Mouse (Mus musculus) brain, embryonic 14.5 days (tissue): ENCODE measurements around the gene Stk11. TPM values are rescaled to one million over a fixed set of nuclear protein-coding genes. Genes with fewer than 3 reads are reported as not detected.

Experiments used
- DNase-seq: peaks from one replicate; pipeline ENCODE4 v3.0.0-alpha.2; 2011; ENCODE audit warnings: low read depth
- CTCF ChIP-seq: fragments of 200-500 bp; IDR thresholded peaks from 2 replicates; pipeline ENCODE4 v1.5.1; 2012; ENCODE audit warnings: inconsistent platforms, mild to moderate bottlenecking, moderate library complexity, borderline replicate concordance; ENCODE audit not compliant: insufficient read depth, insufficient read length; ENCODE audit errors: extremely low read depth
- POLR2A ChIP-seq: fragments of 200-500 bp; IDR thresholded peaks from 2 replicates; pipeline ENCODE4 v1.6.1; 2012; ENCODE audit warnings: mild to moderate bottlenecking, inconsistent platforms, borderline replicate concordance; ENCODE audit not compliant: poor library complexity, insufficient read depth, insufficient read length, severe bottlenecking; ENCODE audit errors: extremely low read depth
- polyA plus RNA-seq: library from polyadenylated mRNA; depleted of rRNA; stranded (reverse); fragments of >200 nt; gene quantifications from 2 replicates; pipeline ENCODE4 v1.2.3, GENCODE M21; 2012

Gene Stk11
- polyA plus RNA-seq, 1 experiment: 112 TPM

GRCm38 (mm10) chr10:80150226-80151210 is 34.9 kb downstream of the Stk11 start:
- DNase-seq: peak; percentile 91
- TF ChIP-seq POLR2A: peak; percentile 17; the same call in 1 of the 2 replicates
- TF ChIP-seq CTCF: no peak

DNA sequence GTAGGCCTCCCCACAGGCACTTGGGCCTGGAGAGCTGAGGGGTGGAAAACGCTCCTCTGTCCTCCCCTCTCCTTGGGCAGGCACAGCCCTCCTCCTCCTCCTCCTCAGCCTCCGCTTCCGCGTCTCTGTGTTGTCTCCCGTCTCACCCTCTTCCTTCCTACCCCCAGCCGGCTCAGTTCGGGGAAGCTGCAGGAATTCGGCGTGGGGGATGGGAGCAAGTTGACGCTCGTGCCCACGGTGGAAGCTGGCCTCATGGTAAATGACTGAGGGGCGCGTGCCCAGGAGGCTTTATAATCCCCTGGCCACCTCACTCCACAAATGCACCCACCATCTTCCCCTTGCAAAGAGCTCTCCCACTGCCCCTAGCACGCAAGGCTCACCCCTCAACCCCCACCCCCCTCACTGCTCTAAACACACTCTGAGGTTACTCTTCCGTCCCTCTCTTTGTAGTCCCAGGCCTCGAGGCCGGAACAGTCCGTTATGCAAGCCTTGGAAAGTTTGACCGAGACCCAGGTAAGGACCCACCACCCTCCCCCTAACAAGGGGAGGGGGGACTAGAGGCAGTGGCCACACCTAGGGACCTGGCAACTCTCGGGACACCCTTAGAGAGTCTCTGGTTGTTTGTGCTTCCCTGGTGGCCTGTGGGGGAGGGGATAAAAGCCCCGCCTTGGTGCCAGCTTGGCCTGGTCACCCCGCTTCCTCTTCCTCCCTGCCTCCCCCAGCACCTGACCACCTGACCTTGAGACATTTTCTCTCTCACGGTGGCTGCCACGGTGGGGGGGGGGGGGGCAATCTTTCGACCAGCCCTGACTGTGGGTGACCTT is 35.8 kb downstream of the Stk11 start:
- TF ChIP-seq CTCF: no peak
- TF ChIP-seq POLR2A: no peak
- DNase-seq: peak; percentile 71

DNA sequence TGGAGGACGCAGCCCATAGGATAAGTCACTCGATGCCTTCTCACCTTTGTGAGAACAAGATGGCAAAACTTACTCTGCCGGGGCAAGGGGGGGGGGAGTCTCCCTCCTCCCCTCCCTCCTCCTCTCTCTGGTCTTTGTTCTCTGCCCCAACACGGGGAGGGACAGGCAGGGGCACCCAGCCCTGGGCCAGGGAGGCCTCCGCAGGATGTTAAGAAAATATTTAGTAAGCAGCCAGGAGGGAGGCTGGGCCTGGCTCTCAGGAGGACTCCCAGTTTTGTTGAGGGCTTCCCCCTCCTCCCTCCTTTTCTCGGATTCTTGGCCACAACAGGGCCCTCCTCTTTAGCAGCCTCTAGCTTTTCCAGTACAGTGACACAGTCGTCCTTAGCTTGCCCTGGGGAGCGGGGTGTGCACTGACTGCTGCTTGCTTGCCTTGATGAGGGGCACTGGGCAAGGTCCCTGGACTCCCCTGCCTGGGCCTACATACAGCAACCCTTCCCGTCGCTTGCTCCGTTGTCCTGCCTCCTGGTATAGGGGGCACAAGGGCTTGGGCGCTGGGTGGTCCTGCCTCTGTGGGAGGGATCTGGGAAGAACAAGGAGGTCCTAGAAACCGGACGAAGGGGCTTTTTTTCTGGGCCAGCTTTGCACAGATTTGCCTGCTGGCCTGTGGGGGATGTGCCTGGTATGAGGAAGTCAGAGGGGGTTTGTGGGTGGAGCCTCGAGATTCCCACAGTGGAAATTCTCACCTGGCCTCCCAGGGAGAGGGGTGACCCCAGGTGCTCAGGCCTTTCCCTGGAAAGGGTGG is 36.7 kb downstream of the Stk11 start:
- peak; percentile 71 for DNase-seq
- no peak for TF ChIP-seq POLR2A
- TF ChIP-seq CTCF: no peak

GRCm38 (mm10) chr10:80152873-80153260 is 37.3 kb downstream of the Stk11 start:
- DNase-seq: no peak
- no peak for TF ChIP-seq POLR2A
- no peak for TF ChIP-seq CTCF

GRCm38 (mm10) chr10:80153713-80154112 is 38.1 kb downstream of the Stk11 start:
- no peak for DNase-seq
- TF ChIP-seq POLR2A (no peak), CTCF (no peak)

DNA sequence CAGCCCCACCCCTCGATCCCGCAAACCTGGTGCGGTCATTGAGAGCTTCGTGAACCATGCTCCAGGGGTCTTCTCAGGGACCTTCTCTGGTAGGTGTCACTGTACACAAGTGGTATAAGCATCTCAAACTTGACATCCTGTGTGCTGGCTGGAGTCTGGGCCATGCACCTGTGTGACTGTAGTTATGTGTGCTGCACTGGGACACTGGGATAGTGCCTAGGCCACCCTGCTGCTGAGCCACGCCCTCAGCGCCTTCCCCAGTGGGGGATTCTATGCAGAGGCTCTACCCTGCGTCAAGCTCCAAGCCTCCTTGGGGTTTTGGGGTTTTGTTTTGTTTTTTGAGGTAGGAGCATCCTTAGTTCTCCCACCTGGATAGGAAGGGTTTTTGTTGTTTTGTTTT is 38.8 kb downstream of the Stk11 start:
- TF ChIP-seq POLR2A (no peak), CTCF (no peak)
- no peak for DNase-seq

DNA sequence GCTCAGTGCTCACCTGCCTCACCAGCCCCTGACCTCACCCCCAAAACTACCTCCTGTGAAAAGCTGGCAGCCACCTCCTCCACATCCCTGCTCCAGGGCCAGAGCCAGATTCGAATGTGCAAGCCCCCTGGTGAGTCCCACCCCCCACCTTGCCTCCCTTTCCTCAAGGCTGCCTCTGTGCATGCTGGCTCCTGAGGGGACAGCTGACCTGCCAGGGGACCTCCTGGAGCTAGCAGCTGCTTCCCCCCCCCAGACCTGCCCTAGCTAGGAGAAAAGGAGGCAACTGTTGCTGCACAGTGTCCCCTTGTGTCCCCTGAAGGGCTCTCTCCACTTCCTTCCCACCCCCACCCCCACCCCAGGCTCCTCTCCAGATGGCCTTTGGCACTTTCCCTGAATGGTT is 39.7 kb downstream of the Stk11 start:
- no peak for DNase-seq
- no peak for TF ChIP-seq CTCF
- TF ChIP-seq POLR2A: no peak

- TF ChIP-seq CTCF (no peak), POLR2A (no peak)
- DNase-seq: no peak
Measured at GRCm38 (mm10) chr10:80156002-80156751, 40.6 kb downstream of the Stk11 start.

DNA sequence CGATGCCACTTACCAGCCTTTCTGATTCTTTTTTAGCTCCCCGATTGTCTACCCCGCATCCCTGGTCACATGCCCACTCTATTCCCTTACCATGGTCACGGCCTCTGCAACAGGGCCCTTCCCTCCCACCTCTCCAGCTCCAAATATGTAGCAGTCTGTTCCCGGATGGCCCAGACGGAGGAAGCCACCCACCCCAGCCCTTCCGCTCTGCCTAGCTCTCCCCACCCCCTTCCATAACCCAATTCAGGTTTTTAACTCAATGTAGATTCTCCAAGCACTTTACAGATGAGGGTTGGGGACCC is 41.1 kb downstream of the Stk11 start:
- no peak for DNase-seq
- TF ChIP-seq POLR2A (no peak), CTCF (no peak)

DNA sequence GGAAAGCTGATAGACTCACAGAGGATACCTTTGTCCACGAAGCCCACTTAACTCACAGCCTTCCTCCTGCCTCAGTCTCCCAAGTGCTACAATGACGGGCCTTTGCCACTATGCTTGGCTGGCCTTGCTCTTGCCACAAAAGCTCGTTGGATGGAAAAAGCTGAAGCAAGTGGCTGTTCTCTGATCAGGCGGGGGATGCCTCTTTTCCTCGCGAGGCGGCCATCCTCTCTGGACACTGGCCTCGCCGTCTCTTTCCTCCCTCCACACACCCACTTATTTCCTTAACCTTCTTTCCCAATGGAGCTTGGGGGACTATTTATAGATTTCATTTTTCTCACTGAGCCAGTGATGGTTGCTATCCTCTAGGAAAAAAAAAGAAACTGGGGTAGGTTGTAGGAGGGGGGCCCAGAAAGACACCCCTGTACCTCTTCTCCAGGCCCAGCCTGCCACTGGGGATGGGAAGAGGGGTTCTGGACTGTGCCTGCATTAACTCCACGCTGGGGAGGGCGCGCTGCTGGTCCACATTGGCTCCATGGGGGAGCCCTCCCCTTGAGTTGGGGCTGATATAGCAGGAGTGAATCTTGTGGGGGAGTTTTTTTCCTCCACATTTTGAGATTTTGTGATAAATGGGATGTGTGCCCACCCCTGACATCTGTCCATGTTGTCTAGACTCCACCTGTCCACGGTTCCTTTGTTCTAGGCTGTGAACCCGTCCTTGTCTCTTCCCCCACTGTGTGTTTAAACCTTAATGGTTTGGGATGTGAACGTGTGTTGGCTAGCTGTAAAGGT is 41.7 kb downstream of the Stk11 start:
- no peak for DNase-seq
- TF ChIP-seq CTCF (no peak), POLR2A (no peak)
